Mouse (Mus musculus) left cerebral cortex, postnatal 25 days (tissue): Measurements from ENCODE around the gene Ift27. TPM values are rescaled to one million over a fixed set of nuclear protein-coding genes. Genes with fewer than 3 reads are reported as not detected.

Experiments used
- DNase-seq, 2 experiments: peaks; one replicate each; pipeline ENCODE4 v3.0.0; 2022; ENCODE audit warnings: low spot score in 2 of 2, mixed read lengths in 1 of 2
- intact Hi-C: fragments of 180-260 bp; cut with DNase I; formaldehyde crosslinking; loops from one replicate; pipeline ENCODE4 v1.15.1; 2025
- total RNA-seq, 2 experiments: library from RNA; stranded (reverse); gene quantifications; 2 replicates each; pipeline ENCODE4 v1.2.3; 2021

The Ift27 gene
- 10 to 100 TPM; 33.7 to 36.5 TPM for total RNA-seq

- intact Hi-C loops = loop anchor here (2.0 to 5.0 kb wide), 4 partner anchors 55 to 245 kb away; partner anchors contain the start of gene Txn2
- peak; percentile 98 to 100 for DNase-seq
These were observed at the start of gene Ift27 for GRCm38 (mm10) chr15:78173972-78174886. Ift27 (minus strand) TSS chr15:78174107.

- DNase-seq = no peak
- intact Hi-C loops = no loop called here
These were observed 41.4 kb upstream of the Ift27 start for GRCm38 (mm10) chr15:78215269-78215668.

GRCm38 (mm10) chr15:78211367-78211766 is 37.5 kb upstream of the Ift27 start:
- intact Hi-C loops = no loop called here
- DNase-seq = no peak

- DNase-seq = no peak
- intact Hi-C loops = no loop called here
These were observed 36.3 kb upstream of the Ift27 start for GRCm38 (mm10) chr15:78210203-78210602.

GRCm38 (mm10) chr15:78206312-78206711 is 32.4 kb upstream of the Ift27 start, which contains the start of gene Pvalb:
Pvalb (minus strand) TSS chr15:78206400.
- intact Hi-C loops = no loop called here

DNA sequence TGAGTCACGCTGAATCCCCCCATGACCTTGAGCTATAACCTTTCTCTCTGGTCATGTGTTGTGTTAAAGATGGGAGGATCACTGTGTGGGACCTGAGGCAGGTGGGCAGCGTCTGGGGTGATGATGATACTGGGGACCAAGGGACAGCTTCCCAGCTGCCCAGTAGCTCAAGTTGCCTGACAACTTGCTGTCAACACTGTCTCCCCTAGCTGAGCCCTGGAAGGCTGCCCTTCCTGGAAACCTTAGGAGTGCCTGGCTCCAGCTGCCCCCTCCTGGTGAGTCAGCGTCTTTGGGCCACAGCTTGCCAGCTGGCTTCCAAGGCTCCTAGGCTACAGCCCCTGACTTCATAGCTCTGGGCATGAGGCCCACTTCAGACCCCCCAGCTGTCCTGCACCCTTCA is 31.3 kb upstream of the Ift27 start:
- intact Hi-C loops = no loop called here
- DNase-seq = no peak

More at GRCm38 (mm10) chr15:78206312-78206711, 32.4 kb upstream of the Ift27 start, which contains the start of gene Pvalb:
- no peak for DNase-seq

DNA sequence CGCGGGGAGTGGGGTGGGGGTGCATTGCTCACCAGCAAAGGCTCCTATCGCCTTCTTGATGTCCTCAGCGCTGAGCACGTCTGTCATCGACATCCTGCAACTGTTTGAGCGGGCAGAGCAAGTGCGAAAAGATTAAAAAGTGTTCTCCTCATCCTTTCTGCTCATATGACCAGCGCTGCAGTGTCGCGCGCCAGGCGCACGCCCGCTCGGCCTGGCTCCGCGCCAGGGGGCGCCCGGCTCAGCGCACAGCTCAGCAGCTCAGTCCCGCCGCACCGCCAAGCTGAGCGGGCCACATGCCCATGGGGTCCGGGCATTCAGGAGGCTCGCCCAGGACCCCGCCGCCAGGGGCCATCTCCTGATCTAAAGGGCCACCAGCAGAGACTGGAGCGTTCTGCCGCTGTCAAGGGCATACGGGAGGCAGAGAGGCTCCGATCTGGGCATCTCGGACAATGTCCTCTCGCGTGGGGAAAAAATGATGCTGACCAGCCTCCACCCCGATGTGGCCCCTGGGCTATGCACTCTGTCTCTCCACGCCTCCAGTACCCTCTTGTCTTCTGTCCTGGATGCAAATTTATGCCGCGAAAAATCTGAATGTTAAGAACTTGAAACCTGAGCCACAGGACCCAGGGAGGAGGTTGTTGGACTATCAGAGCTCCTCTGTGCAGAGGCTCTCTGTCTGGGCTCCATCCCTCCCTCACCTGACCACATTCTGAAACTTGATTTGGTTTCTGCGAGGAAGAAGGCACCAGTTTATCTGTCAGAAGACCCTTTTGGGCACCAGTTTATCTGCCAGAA is 30.3 kb upstream of the Ift27 start:
- peak; percentile 50 to 61 for DNase-seq
- intact Hi-C loops = no loop called here

GRCm38 (mm10) chr15:78195096-78195880 is 21.4 kb upstream of the Ift27 start:
- peak in 1 of 2 experiments; percentile 35 for DNase-seq
- intact Hi-C loops = no loop called here

- intact Hi-C loops = no loop called here
- DNase-seq = no peak
These were observed 20.4 kb upstream of the Ift27 start for GRCm38 (mm10) chr15:78194320-78194719.

GRCm38 (mm10) chr15:78189636-78190035 is 15.7 kb upstream of the Ift27 start:
- intact Hi-C loops = no loop called here
- no peak for DNase-seq

DNA sequence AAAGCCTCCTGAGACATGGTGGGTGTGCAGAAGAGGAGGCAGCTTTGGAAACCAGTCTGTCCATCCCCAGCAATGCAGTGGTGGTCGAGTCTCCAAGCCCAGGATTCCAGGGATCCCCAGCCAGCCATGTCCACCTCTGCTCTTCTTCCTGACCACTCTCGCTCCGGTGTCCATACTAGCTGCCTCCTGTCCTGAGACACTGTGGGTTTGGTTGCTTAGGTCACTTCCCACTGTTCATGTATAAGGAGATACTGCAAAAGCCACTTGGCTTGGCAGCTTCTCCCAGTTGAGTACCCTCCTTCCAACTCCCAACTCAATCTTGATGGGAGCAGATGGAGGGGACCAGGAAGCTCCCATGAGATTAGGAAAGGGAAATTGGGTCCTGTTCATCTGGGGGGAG is 14.6 kb upstream of the Ift27 start:
- DNase-seq = no peak
- intact Hi-C loops = no loop called here

- no peak for DNase-seq
- intact Hi-C loops = no loop called here
These were observed 13.0 kb upstream of the Ift27 start for GRCm38 (mm10) chr15:78186906-78187305.

DNA sequence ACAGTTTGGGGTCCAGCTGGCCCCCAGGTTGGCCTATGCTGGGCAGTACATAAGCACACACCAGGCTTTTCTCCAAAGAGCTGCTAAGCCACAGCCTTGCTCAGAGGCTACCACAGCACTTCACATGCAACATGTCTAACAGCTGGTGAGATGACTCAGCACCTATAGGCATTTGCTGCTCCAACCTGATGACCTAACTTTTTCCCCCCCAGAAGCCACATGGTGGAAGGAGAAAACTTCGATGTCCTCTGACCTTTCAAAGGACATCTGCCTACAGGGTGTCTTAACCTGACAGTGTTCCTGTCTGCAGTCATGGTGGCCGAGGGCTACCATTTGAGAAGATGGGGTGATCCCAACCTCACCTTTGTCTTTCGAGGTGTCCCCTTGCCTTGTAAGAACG is 11.7 kb upstream of the Ift27 start:
- DNase-seq = no peak
- intact Hi-C loops = loop anchor here (2.0 kb wide), 1 partner anchor 53 kb away; no protein-coding TSS in a partner anchor

DNA sequence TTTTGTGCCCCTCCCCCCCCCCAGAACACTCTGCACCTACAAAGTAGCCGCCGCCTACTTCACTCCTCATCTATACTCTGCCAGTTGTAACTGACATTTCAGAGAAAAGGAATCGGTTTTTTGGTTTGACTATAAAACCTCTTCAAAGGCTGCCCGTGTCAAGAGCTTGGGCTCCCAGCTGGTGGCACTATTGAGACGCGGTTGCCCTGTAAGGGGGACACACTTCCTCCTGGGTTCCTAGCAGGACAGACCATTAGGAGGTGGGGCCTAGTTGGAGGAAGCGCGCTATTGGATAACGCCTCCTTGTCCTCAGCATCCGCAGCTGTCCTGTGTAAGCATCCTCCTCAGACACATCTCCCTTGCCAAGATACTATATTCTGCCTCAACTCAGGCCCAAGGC is 10.9 kb upstream of the Ift27 start:
- DNase-seq = peak in 1 of 2 experiments; percentile 61
- intact Hi-C loops = loop anchor here (2.0 kb wide), 1 partner anchor 54 kb away; no protein-coding TSS in a partner anchor

DNA sequence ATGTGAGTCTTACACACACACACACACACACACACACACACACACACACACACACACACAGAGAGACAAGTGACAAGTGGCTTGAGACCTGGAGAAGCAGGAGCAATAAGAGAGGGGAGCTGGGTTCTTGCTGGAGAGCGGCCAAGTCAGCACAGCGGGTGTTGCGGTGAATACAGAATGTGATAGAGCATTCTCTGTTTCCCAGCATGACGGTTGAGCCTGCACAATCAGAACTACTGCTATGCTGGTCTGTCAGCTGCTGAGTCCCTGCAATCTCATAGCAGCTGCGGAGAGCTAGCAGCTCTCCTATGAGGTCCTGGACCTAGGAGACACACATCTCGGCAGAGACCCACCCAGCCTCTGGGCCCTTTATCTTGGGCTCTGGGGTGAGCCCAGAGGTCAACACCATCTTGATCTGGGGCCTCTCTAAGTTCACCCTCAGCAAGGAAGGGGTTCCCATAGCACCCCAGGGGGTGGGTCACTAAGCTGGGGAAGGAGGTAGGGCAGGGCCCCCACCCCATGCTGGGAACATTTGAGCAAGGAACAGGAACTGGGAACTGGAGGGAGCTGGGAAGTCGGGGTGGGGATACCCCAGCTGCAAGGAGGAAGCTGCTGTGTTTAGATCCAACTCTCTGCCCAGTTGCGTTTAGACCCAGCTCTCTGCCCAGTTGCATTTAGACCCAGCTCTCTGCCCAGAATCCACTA is 7.9 kb upstream of the Ift27 start:
- intact Hi-C loops = no loop called here
- peak; percentile 50 to 62 for DNase-seq

DNA sequence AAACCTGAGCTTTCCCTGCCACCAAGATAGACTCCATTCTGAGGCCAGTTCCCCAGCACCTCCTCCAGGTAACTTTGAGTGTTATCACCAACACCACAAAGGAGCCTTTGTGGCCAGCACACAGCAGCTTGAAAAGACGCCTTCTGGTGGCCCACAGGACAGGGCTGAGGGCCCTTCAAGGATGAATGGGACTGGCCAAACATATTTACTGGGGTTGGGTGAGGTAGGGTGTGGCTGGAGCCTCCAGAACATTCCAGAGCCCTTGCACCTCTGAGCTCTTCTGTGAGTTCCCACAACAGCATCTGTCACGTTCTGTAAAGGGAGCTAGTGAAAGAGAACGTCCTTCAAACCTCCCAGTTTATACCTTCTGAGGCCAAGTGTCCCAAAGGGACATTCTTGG is 5.9 kb upstream of the Ift27 start:
- intact Hi-C loops = loop anchor here (5.0 kb wide), 2 partner anchors 163 to 253 kb away; no protein-coding TSS in a partner anchor
- no peak for DNase-seq

- DNase-seq = peak; percentile 82 to 90
- intact Hi-C loops = loop anchor here (5.0 kb wide), 2 partner anchors 164 to 254 kb away; no protein-coding TSS in a partner anchor
These were observed 4.5 kb upstream of the Ift27 start for GRCm38 (mm10) chr15:78178397-78178796.

GRCm38 (mm10) chr15:78177257-78177656 is 3.4 kb upstream of the Ift27 start:
- no peak for DNase-seq
- intact Hi-C loops = loop anchor here (5.0 kb wide), 2 partner anchors 165 to 255 kb away; no protein-coding TSS in a partner anchor

DNA sequence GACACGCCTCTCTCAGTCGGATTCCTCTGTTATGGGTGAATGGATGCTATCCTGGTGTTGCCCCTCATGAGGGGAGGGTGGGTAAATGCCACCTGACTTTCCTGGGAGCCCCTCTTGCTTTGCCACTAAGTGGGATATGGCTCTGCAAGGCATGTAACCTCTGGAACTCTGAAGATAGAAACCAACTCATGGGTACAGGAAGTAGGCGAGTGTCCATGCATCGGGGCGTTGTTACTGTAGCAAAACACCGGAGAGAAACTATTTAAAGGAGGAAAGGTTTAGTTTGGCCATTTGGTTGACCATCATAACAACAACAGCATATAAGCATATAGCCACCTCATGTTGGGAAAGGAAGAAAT is 959 bp upstream of the Ift27 start:
- DNase-seq = no peak
- intact Hi-C loops = loop anchor here (5.0 kb wide), 3 partner anchors 113 to 257 kb away; no protein-coding TSS in a partner anchor
